Mouse (Mus musculus) B cell, adult 2 months (primary cell): Measurements from ENCODE around the gene Dmrt2.

Experiments
- DNase-seq, 2 experiments: peaks; one replicate each; pipeline ENCODE4 v3.0.0; 2022

The Dmrt2 gene

DNA sequence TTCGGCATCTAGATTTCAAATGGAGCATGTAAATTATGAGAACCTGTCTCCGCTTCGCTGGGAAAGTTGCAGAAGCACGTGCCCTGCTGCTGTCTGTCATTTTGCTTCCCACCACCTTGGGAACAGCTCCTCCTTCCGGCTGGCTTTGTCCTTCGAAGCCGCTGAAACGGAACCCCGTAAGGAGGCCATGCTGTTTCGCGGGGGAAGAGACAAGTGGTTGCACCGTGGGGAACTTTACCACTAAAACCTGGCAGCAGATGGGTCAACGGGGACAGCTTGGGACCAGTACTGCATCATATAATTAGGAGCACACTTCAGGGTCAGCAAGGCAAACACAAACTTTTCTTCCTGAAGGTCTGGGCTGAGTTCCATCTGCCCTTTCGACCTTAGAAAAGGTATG is 26.6 kb downstream of the Dmrt2 start:
- no peak for DNase-seq

- no peak for DNase-seq
Measured at GRCm38 (mm10) chr19:25713382-25713781, 41.2 kb downstream of the Dmrt2 start.

- DNase-seq = no peak
Measured at GRCm38 (mm10) chr19:25714927-25715326, 42.7 kb downstream of the Dmrt2 start.

DNA sequence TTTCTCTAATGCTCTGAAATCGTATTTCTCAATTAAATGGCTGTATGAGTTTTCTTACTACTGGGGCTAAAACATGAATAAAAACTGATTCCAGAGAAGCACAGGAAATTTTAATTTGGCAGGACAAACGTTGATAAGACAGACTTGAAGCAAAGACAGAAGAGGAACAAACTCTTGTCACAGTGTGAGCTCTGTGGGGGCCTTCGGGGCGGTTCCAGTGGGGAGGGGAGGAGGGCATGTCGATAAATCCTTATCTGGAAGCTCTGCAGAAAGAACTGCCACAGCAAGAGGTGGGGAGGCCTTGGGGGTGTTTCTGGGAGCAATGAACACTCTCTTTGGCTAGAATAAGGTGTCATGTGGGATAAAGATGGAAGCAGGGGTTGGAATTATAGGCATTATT is 50.4 kb downstream of the Dmrt2 start:
- no peak for DNase-seq
